Mouse (Mus musculus): ENCODE measurements around the gene Wfdc18.

DNA sequence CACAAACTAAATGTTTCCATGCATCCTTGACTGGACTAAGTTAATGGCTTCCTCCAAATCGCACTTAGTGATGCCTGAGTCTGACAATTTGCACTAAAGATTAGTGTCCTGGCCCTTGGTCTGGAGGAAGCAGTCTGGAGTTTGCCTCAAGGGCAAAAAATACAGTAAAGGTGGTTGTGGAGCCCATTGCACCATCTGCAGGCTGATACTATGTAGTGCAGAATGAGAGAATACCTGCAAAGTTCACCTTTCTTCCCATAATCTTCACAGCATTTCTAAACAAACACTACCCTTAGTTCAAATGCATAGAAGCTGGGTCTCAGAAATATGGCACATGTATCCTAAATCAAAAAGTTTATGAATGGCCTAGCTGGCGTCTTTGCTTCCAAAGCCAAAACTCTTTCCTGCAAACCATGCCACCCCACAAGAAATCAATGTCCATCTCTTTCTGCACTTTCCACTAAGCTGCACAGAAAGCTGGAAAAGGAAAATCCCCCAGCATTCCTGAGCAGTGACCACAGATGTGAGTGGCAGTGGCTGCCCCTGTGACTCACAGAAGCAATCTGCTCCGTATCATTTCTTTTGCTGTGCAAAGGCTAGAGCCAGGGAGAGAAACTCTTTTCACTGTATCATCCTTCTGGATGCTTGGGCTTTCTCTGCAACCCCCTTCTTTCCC, 20.1 kb downstream of the Wfdc18 start:
- TF ChIP-seq FLI1 (IDR thresholded peaks at IDR 0.05; ENCODE audit: low read length) = no peak
- no peak for TF ChIP-seq GATA1 (IDR thresholded peaks at IDR 0.05; ENCODE audit: borderline replicate concordance, low read length)

Measured in megakaryocyte, embryonic 14.5 days (primary cell).